Mouse (Mus musculus) megakaryocyte-erythroid progenitor cell, adult 5-6 weeks (primary cell): ENCODE measurements around the gene Ccdc32. TPM values are rescaled to one million over a fixed set of nuclear protein-coding genes. Genes with fewer than 3 reads are reported as not detected.
A peak's percentile ranks its signal among the peaks of the same experiment; 100 is the strongest.

Experiments used
- ATAC-seq: replicated peaks from 2 replicates; pipeline ENCODE4 v1.8.0; 2016; ENCODE audit warnings: mild to moderate bottlenecking, inconsistent platforms; ENCODE audit not compliant: severe bottlenecking, poor library complexity, low FRiP score, low TSS enrichment
- total RNA-seq, 2 experiments: library from RNA; stranded (forward) in 1 of 2; stranded (reverse) in 1 of 2; fragments of 200-1000, 215-1000 nt in 1 of 2; fragments of >200 nt in 1 of 2; fragmentation: Nextera tagmentation in 1 of 2; gene quantifications; 2 replicates each; pipeline ENCODE4 v1.2.3; 2014 to 2017

Ccdc32 gene
- total RNA-seq (2014; fragmentation: Nextera tagmentation) (15.1 and 18.7 TPM in 2 replicates), total RNA-seq (2017) (16.6 and 18.7 TPM in 2 replicates)

GRCm38 (mm10) chr2:119028941-119029551 is at the start of gene Ccdc32:
Gene Ccdc32 (minus strand): TSS chr2:119029393.
- peak; percentile 93 for ATAC-seq

DNA sequence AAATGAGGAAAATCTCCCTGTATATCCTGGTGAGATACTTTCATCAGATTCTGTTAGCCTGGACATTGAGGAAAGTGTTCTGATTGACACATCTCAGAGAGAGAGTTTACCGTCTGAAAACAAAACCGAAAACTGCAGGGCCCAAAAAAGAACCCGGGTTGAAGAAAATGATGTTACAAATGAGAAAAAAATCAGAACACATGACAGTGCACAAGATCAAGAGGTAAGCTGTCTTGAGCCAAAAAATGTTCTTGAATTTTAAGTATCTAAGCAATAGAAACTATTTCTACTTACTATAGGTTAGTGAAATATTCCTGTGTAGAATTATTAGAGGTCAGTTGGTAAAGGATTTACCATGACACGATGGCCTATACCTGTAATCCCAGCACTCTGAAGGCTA is 43.2 kb upstream of the Ccdc32 start:
- no peak for ATAC-seq

GRCm38 (mm10) chr2:119060139-119060538 is 30.9 kb upstream of the Ccdc32 start:
- ATAC-seq: peak; percentile 81

GRCm38 (mm10) chr2:119050132-119050650 is 21.0 kb upstream of the Ccdc32 start:
- ATAC-seq: no peak

GRCm38 (mm10) chr2:119047849-119048248 is 18.7 kb upstream of the Ccdc32 start:
- 0 out of 2 replicates have a peak, but pooled peaks have one; percentile 27 for ATAC-seq

- ATAC-seq: peak; percentile 76
These were observed 17.7 kb upstream of the Ccdc32 start, which contains the start of gene Knl1 for GRCm38 (mm10) chr2:119046649-119047611. Gene Knl1 (plus strand): TSS chr2:119047119.

- ATAC-seq: no peak
These were observed 16.0 kb upstream of the Ccdc32 start for GRCm38 (mm10) chr2:119045163-119045562.

DNA sequence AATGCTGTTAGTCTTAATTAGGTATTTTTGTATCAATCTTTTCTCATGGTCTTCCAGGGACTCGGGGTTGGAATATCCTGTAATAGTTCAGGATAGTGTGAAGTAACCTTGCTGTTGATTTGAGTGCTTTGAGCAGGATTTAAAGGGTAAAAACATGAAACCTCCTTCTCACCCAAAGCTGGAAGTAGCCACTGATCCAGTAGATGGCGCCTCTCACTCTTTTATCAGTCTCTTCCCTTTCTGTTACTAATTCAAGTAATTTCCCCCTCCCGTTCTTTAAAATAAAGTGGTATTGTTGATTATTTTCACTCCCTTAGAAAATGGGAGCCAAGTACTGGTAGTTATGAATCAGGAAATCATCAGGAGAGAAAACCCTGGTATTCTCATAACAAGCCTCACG is 11.7 kb upstream of the Ccdc32 start:
- peak; percentile 69 for ATAC-seq

GRCm38 (mm10) chr2:119035397-119035745 is 6.2 kb upstream of the Ccdc32 start:
- ATAC-seq: no peak

- peak; percentile 96 for ATAC-seq
These were observed 5.6 kb upstream of the Ccdc32 start, which contains the start of gene Rpusd2 for GRCm38 (mm10) chr2:119034656-119035396. Gene Rpusd2 (plus strand): TSS chr2:119034790.

DNA sequence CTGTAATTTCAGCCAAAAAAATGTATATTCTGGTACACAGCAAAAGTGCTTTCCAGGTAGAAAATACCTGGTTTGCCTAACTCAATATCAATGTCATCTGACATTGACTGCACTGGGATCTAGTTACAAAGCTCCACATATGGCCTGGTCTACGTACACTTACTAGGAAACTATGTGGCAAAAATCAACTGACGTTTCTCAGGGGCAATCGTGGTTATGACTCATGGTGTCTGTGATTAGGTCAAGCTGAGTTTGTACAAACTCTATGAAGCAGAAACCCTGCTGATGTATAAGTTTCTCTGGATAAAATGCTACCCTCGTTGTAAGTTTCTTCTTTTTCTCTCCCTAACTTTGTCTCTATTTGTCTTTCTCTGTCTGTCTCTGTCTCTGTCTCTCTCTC is 3.0 kb upstream of the Ccdc32 start:
- no peak for ATAC-seq

GRCm38 (mm10) chr2:119026951-119027350 is 2.2 kb downstream of the Ccdc32 start:
- ATAC-seq: no peak

DNA sequence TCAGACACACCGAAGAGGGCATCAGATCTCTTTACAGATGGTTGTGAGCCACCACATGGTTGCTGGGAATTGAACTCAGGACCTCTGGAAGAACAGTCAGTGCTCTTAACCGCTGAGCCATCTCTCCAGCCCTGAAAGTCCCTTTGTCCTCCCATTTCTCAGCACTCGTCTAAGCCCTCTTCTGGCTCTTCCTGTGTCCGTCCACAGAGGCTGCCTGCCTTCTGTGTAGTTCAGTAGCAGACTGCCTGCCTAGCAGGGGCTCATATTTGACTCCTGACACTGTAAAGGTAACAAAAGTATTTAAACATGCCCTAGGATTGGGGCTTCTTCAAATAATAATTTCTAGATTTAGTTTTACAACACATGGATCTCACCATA is 4.0 kb downstream of the Ccdc32 start:
- no peak for ATAC-seq

- peak; percentile 89 for ATAC-seq
These were observed 4.5 kb downstream of the Ccdc32 start for GRCm38 (mm10) chr2:119024536-119025238.

GRCm38 (mm10) chr2:119023154-119023660 is 6.0 kb downstream of the Ccdc32 start:
- no peak for ATAC-seq

GRCm38 (mm10) chr2:119019538-119019937 is 9.7 kb downstream of the Ccdc32 start:
- no peak for ATAC-seq

DNA sequence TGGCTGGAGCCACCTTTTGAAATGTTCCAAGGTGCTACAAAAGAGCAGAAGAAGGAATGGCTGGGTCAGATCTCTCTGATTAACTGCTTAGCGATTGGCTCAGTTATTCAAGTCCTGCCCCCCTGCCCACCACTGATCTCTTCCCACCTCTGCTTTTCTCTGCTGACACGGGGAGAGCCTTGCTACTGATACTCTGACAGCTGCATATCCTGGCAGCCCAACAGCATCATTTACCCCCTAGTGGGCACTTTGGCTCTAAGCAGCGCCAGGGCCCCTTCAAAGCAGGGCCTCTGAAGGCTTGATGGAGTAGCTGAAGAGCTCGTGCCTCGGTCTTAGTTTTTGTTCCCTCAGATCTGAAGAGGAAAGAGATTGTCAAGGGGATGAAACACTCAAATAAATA is 10.1 kb downstream of the Ccdc32 start:
- peak; percentile 61 for ATAC-seq

DNA sequence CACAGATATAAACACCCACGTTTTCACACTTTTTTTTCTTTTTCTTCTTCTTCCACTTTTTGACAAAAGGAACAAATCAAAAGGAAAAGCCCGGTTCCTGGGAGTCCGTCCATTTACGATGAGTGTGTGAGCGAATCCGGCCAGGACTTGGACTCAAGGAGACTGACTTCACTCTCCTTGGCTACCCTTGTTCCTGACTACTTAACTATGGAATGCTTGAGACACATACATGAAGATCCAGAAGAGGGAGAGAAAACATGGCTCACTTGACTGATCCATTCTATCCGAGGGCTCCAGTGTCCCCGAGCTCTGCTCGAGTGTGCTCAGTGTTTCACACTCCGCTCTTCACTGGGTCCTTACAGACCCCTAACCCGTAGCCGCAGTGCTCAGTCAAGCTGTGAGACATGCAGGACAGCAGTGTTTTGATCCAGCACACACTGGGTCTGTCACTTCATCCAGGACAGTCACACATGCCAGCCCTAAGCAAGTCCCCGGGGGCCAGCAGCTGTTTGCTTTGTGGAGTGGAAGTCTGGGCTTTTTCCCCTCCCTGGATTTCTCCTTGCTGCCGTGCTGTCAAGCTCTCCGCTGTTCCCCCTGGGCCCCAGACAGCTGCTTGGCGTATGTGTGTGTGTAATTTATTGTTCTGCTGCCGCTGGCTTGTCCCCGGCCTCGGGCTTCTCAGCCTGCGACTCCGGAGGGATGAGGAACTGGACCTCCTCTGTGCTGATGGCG is 10.6 kb downstream of the Ccdc32 start:
- no peak for ATAC-seq
